Mouse (Mus musculus): ENCODE data around the gene E030030I06Rik.
A peak's percentile ranks its signal among the peaks of the same experiment; 100 is the strongest.
"Not testable (repeated sequence)": the region's sequence is repeated elsewhere in the genome, so short reads cannot be mapped to it uniquely, and the experiment has no call there.

Gene E030030I06Rik

DNA sequence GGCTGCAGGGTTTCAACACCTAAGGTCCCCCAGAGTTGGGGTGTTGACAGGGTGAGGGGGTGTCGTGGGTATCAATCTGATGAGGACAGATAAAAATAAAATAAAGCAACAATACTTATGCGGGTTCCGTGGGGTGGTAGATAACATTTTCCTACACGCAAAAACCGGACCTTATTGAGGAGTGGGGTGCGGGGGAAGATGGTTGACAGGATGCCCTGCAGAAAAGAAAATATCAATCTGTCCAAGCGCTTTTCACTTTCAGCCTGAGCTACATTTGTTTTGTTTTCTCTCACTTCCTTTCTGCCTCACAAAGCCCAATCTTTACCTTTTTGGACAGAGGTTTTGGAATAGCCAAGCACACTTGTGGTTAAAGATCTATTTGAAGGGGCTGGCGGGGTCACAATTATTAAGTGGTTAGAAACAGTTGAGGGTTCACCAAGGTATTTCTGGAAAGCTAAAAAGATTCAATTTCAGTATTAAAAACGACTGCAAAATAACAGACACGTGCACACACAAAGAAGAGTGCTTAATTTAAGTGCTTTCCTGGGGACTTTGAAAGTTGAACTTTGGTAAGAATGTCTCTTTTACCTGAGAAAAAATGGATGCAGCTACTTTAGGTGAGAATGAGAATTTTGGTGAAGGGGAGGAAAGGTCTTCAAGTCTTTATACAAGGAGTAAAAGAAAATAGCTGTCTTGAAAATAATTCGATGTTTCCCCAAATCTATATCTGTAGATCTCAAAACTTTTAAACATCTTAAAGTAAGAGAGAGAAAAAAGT, 3.0 kb upstream of the E030030I06Rik start:
- DNase-seq = not testable (repeated sequence)

DNA sequence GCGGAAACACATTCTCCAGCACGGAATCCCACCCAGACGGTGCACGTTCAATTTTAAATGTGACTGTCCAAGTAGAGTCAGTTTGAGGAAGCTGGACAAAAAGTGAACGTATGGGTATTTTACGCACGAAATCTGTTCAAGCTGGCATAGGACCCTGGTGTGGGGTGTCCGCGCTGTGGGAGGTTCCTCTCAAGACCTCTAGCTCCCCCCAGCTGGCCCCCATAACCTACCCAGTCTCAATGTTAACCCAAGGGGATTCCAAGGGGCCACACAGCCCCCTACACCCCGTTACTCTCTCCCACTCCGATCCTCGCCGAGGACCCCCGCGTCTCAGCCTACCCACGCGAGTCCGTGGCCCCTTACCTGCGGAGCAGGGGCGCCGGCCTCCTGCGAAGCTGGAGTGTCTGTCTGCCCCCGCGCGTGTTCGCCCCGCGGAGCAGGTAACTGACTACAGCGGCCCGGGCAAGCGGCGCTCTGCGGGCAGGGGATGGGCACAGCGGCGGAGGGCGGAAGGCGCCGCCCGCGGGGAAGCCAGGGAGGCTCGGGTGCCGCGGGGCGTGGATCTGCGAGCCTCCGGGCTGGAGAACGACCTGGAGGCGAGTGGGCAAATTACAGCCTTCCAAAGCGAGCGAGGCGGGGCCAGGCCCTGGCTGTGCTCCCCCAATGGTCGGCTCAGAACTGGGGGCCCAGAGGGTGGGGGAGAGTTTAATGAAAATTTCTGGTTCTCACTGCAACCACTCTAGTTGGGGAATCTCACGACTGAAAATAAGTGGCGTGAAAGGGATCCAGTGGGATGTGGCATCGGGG, 2.2 kb upstream of the E030030I06Rik start:
- DNase-seq = peak; percentile 84

DNA sequence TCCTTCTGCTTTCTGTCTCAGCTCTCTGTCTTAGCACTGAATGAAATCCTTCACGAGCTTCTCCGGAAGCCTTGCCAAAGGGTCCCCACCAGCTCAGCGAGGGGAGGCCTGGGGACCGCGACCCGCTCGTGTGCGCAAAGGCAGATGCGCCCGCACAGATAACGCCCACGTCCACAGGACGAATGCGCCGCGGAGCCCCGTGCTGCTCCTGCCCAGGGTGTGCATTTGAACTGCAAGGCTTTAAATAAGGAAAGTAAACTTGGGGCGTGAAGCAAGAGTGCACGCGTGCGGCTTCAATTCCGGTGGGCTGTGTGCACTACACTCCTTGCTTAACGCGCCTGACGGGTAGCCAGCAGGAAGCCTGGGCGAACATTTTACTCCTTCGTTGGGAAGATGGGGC, 1.5 kb upstream of the E030030I06Rik start:
- peak; percentile 88 for DNase-seq

DNA sequence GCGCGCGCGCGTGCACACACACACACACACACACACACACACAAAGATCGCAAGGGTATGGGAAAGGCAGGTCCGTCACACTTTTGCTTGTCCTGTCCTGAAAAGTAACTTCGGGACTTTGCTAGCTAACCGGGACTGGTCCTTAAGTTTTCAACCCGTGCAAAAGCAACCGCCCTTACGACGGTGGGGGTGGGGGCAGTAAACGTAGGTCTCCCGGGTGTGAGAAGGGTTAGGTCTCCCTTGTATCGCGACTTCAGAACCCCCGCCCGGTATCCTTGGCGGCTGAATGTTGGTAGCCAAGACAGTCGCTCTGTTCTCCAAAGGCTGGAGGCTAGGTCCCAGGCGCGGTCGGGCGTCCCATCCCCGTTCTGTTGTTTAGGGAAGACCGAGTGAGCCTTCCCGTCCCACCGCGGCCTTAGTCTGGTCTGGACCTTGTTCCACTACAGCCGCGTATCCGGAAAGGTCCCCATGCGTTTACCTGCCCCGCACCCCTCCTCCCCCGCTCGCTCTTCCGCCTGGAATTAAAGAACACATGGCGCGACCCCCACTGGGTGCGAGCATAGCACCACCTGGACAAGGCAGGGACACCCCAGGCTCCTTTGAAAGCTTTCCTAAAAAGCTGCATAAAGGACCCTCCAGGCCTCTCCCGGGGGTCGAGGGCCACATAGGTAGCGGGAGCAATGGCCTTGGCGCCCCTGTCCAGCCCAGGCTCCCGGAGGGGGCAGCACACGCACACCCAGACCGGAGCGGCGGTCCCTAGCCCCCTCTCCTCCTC, 808 bp upstream of the E030030I06Rik start:
- DNase-seq = peak; percentile 91

DNA sequence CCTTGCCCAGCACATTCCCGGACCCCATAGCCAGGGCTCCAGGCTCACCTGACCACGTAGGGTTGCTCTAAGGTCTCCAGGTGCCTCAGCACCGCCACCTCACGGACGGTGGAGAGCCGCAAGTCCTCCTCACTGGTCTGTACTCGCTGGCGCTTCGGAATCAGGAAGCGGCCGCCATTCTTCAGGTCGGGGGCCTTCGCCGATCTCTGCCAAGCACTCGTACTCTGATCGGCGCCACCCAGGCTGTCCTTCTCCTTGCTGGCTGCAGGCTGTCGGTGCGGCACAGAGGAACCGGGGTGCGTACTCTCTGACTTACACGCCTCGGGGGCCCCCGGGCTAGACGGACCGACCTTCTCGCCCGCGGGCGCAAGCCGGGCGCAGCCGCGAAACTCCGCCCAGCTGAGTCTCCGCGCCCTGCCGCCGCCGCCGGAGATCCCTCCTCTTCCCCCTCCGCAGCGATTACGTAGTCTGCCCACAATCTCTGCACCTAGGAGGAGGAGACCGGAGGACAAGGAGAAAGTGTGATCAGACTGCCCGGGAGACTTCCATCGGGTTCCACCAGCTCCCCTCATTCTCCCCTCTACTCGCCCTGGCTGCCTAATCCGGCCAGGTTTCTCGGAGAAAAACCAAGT, 513 bp downstream of the E030030I06Rik start:
- DNase-seq = peak; percentile 98

DNA sequence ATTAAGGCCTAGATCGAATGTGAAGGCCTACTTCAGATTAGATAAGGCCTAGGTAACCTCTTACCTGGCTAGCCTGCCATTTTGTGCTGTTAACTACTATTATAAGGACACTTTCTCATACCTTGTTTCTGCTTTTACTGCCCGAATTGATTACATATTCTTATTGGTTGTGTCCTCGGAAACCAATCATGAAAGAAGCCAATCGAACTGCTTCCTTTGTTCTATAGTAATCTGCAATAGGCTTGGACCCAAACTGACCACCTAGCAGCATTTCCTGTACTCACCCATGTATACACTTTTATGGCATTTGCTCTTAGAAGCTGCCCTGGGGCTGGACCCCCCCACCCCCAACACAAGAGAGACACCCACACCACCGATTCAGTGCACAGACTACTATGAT, 6.1 kb downstream of the E030030I06Rik start:
- DNase-seq = no peak

DNA sequence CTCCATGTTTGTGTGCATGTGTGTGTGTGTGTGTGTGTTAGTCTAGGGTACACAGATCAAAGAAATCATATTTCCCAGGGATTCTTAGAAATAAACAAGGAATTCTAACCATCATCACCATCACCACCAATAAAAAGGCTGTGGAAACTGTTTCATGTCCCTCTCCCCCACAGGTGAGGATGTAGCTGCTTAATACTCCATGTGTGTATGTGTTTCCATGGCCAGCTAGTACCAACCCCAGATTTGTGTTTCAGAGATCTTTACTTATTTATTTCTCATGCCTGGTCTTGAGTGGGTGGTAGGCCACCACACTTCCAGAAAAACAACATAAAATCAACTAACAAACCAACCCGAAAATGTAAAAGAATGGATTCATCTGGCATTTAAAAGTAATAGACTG, 6.9 kb downstream of the E030030I06Rik start:
- DNase-seq = peak; percentile 83

DNA sequence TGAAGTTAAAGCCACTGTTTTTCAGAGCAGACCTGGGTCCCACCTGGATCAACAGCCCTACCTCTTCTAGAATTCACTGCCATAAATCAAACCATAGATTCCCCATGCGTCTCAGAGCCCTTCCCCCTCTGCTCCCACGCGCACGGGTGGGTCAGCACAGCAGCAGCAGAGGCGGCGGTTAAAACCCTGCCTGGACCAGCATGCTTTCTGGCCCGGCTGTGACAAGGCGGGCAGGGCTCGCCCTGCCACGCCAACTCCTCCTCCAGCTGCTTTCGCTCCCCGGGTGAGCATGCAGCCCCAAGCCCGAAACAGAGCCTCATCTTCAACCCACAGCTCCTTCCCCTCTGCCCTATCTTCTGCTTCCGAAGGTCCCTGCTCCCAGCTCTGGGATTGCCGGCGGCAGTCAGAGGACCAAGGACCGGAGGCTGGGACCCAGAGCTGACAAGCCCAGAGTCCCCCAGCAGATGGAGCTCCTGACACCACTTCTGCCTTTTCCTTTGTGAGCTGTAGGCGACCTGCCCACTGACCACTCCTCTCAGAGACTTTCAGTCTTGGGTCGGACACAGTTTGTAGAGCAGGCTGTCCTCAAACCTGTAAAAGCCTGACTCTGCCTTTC, 8.3 kb downstream of the E030030I06Rik start:
- peak; percentile 96 for DNase-seq

DNA sequence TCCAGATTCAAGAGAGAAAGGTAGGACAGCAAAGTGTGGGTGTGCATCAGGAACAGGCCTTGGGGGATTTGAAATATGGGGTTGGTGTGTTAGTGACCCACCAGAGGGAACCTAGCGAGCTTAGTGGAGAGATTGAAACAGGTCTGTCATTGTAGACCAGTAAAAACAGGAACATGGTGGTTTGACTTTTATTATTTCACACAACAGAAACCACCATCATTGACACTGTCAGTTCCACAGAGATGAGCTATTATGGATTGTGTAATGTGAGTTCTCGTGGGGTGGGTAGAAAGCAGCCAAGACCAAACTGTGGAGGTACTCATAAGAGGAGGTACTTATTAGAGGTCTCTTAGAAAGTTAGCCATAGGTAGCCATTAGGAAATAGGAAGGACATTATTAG, 74.5 kb downstream of the E030030I06Rik start:
- no peak for DNase-seq

DNA sequence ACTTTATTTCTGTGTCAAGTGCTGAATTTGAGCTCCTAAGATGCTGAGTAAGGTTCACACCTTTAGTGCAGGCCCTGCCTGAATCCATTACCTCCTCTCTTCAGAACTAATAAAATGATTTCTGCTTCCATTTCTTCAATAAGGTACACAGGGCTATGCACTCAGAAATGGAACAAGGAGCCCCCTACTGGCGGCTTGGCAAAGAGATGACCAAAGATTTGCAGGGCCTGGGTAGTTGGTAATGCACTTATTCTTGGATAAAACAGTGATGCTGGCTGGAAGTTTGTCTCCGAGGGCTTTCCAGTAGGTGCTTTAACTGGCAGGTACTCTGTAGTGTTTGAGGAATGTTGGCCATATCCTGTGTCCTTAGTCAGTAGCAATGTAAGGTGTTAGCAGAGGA, 76.3 kb downstream of the E030030I06Rik start:
- DNase-seq = peak; percentile 49

DNA sequence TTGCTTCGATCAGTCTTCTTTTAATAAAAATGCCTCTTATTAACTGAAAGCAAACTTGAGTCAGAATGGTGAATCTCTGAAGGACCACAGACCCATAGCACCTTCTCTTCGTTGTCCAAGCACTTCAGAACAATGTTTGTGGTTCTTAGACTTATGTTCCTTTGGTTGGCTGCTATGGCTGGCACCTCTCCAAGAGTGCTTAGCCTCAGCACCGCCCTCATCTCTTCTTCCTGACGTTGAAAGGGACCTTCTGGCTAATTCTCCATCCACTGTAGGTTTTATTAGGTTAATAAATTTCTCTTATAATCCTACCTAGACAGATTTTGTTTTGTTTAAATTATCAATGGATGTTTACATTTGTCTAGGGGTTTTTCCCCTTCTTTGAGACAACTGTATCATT, 78.5 kb downstream of the E030030I06Rik start:
- peak; percentile 2 for DNase-seq

DNA sequence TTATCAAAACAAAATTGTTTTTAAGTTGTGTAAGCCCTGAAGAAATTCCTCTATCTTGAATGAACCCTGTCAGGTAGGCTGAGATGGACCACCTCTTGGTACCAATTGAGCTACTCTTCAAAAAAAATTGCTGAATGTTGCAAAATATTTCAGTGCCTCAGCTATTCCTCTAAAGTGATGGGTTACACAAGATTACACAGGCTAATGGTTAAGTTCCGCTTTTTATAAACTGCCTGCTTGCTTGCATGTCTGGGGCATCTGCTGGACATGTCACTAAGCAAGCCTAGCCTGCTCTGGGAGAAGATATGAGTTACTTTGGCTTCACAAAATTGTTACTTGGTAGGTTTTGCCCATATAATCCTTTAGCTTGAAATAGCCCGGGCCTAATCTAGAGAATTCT, 78.9 kb downstream of the E030030I06Rik start:
- DNase-seq = peak; percentile 18

DNA sequence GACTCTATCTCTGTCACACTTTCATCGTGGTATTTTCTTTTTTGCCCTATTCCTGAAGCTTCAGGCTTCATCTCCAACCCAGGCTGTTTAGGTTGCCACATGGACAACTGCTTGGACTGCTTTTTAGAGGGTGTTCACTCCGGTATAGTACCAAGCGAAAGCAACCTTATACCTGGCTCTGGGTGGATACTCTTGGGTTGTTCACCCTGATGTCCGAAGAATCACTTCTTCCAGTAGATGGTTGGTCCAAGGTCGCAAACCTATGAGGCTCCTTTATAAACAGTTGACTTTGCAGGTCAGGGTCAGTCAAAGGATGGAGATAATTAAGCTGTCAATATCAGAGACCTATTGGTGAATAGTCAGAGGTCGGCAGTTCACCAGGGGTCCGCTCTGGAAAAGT, 81.1 kb downstream of the E030030I06Rik start, which contains the start of gene 4930444G20Rik:
TSS of gene 4930444G20Rik (minus strand) at position 101 of the 400 bp plus-strand sequence.
- DNase-seq = peak; percentile 39
